8 mouse cellular contexts compared by ENCODE assay signal in genomic region chr9:57076701-57077660, GRCm38 (mm10). TPM values are rescaled to one million over a fixed set of nuclear protein-coding genes. Genes with fewer than 3 reads are reported as not detected.
A peak's percentile ranks its signal among the peaks of the same experiment; 100 is the strongest.
DNase-seq lines count a peak whose midpoint lies in the region; TF ChIP-seq lines count a peak whose summit lies in the region.

No protein-coding gene starts in this region.

- DNase-seq in adipocyte (ENCODE audit: low spot score), result peak; percentile 86
- DNase-seq in gastrocnemius, adult 8-10 months (ENCODE audit: low spot score in 2 of 2), result peak; percentile 87 to 89
- DNase-seq in induced T-regulatory cell, adult 2 months (ENCODE audit: low read depth), result peak; percentile 96
- peak; percentile 80 to 86 for DNase-seq in left cerebral cortex, adult 9 months (ENCODE audit: low spot score in 2 of 2)
- peak; percentile 83 to 87 for DNase-seq in right cerebral cortex, adult 2 months (ENCODE audit: low spot score in 2 of 2)
- DNase-seq in urinary bladder, postnatal 10 days (ENCODE audit: low spot score), result peak; percentile 63

- H3K27ac ChIP-seq in cortical plate, adult 2 months (ENCODE audit: insufficient read depth, low read length), result peak overlapping the region; percentile 84

- H3K27me3 ChIP-seq in megakaryocyte, embryonic 14.5 days (replicated peaks), result no peaks in the 10 kb centered on the region

- no peaks in the 10 kb centered on the region for H3K9me3 ChIP-seq in megakaryocyte, embryonic 14.5 days

- H3K4me1 ChIP-seq in cortical plate, adult 2 months (ENCODE audit: control insufficient read depth, insufficient read depth, low read length), result peaks cover 4% of the 10 kb centered on the region; the same call in 1 of the 2 replicates
- peaks cover 39% of the 10 kb centered on the region for H3K4me1 ChIP-seq in megakaryocyte, embryonic 14.5 days

- no peak for TF ChIP-seq POLR2A in cortical plate, adult 2 months (IDR thresholded peaks at IDR 0.05; ENCODE audit: extremely low read depth, insufficient read depth, low read length)

- H3K36me3 ChIP-seq in megakaryocyte, embryonic 14.5 days (replicated peaks; ENCODE audit: low read length), result peaks cover 26% of the 10 kb centered on the region

- peak overlapping the region; percentile 64 for H3K4me3 ChIP-seq in cortical plate, adult 2 months (ENCODE audit: insufficient read depth, low read length)
- peak overlapping the region; percentile 96 for H3K4me3 ChIP-seq in megakaryocyte, embryonic 14.5 days (replicated peaks)

- TF ChIP-seq CTCF in cortical plate, adult 2 months (IDR thresholded peaks at IDR 0.05; ENCODE audit: extremely low read depth, insufficient read depth, low read length), result no peak

RNA-seq across cellular contexts. Expression of gene Sin3a, which starts 5.1 kb away (rescaled TPM):
- 25.1 and 27.8 TPM in 2 replicates for polyA plus RNA-seq in cortical plate, adult 2 months (2012; rRNA removed)
- 10 to 100 TPM; 18.6 to 23.0 (median 19.8) TPM for total RNA-seq in gastrocnemius, adult 8-10 months (2022)
- 0.78 and 3.8 TPM in 2 replicates for polyA plus RNA-seq in megakaryocyte, embryonic 14.5 days (2012; ENCODE audit: insufficient read depth, low replicate concordance)

RNA-seq across cellular contexts. Expression of gene Man2c1, which starts 53.5 kb away (rescaled TPM):
- 234 and 251 TPM in 2 replicates for polyA plus RNA-seq in cortical plate, adult 2 months (2012; rRNA removed)
- total RNA-seq in gastrocnemius, adult 8-10 months (2022), result 10 to 100 TPM; 22.1 to 36.3 (median 29.0) TPM
- 50.4 and 95.7 TPM in 2 replicates for polyA plus RNA-seq in megakaryocyte, embryonic 14.5 days (2012; ENCODE audit: insufficient read depth, low replicate concordance)

Comparison
In these comparisons a context has a peak if more than half of its experiments do, and no peak if none do; other contexts are left out.
1. Peak in every context shown above with its lines: DNase-seq, H3K4me3 ChIP-seq and H3K27ac ChIP-seq.